Mouse (Mus musculus) macrophage (primary cell): Measurements from ENCODE around the gene Cpd. TPM values are rescaled to one million over a fixed set of nuclear protein-coding genes. Genes with fewer than 3 reads are reported as not detected.
"Not testable (repeated sequence)": the region's sequence is repeated elsewhere in the genome, so short reads cannot be mapped to it uniquely, and the experiment has no call there.

Source experiments
- H3K27ac ChIP-seq: fragments of 350-480 bp; formaldehyde crosslinking; 2 replicates; pipeline ENCODE4 v1.9.0; 2021
- H3K36me3 ChIP-seq: fragments of 350-480 bp; formaldehyde crosslinking; 2 replicates; pipeline ENCODE4 v1.9.0; 2021; ENCODE audit errors: inconsistent target
- H3K4me3 ChIP-seq: fragments of 350-480 bp; formaldehyde crosslinking; 2 replicates; pipeline ENCODE4 v1.9.0; 2021; ENCODE audit errors: inconsistent target
- H3K79me2 ChIP-seq: fragments of 350-480 bp; formaldehyde crosslinking; 2 replicates; pipeline ENCODE4 v1.9.0; 2021; ENCODE audit errors: inconsistent target
- WGBS: methylation state at CpG from one replicate; pipeline ENCODE4 v1.1.7; 2026; ENCODE audit warnings: inconsistent platforms; ENCODE audit not compliant: missing documents; 5-methylcytosine and 5-hydroxymethylcytosine counted together
- polyA plus RNA-seq: library from polyadenylated mRNA; stranded (reverse); fragments of 250-400 nt; gene quantifications from 3 replicates; pipeline ENCODE4 v1.2.4, GENCODE M21; 2018; ENCODE audit warnings: inconsistent platforms

Gene Cpd
- polyA plus RNA-seq, 1 experiment from 2014 or later: 28.7 TPM

DNA sequence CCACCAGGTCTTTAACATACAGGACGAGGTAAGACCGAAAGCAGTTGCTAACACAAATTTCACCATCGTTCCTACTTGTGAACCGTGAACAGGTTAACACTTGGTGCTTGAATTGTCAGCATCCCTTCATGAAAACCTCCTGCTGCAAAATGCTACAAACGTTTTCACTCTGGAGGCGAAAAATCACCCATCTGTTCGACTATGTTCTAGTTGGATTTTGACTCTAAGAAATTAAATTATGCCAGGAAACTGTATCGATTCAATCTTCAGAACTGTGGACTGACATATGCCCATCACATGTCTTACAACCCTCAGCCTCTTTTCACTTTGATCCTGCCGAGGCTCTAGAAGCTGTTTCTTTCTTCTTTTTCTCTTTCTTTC, 21.9 kb downstream of the Cpd start:
- Histone ChIP-seq H3K79me2 (peaks cover 46% of the 10 kb centered on the region), H3K27ac (no peak overlapping the region), H3K4me3 (no peak overlapping the region), H3K36me3 (no peaks in the 10 kb centered on the region)
- 86% methylated on average over 9 of the region's 9 CpGs for WGBS

- peaks cover 51% of the 10 kb centered on the region for H3K79me2 ChIP-seq
- H3K4me3 ChIP-seq: no peak overlapping the region
- no peaks in the 10 kb centered on the region for H3K36me3 ChIP-seq
- 93% methylated on average over 7 of the region's 7 CpGs for WGBS
- H3K27ac ChIP-seq: no peak overlapping the region
These were observed 22.5 kb downstream of the Cpd start for GRCm38 (mm10) chr11:76824238-76824884.

DNA sequence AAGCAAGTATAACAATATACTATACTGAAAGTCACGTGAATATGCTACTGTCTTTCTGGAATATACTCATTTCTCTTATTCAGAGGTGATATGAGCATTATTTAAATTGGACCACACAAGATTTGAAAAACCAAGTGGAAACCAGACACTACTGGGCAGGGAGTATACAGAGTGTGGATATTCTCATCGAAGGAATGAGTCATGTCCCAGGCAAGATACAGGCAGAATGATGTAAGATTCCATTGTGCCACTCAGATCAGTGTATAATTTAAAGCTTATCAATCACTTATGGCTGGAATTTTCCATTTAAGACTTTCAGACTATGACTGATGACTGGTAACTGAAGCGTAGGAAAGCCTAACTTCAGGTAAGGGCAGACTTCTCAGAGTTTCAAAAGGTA, 23.2 kb downstream of the Cpd start:
- H3K27ac ChIP-seq: no peak overlapping the region
- peaks cover 54% of the 10 kb centered on the region for H3K79me2 ChIP-seq
- 92% methylated on average over 3 of the region's 3 CpGs for WGBS
- no peak overlapping the region for H3K4me3 ChIP-seq
- no peaks in the 10 kb centered on the region for H3K36me3 ChIP-seq

DNA sequence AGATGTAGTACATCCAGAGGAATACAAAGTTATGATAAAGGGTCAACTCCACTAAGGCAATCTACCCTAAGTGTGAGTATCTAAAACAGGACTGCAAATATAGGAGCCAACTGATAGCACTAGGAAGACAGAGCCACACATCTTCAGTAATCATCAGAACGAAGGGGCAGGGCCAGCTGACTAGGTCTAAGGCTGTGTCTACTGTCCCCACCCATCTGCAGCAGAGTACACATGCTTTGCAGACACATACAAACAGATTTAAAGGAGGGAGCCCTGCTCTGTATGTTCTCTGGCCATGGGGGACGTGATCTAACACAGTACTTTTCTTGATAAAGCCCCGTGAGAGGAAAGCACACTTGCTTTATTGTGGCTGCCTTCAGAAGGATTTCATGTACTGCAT, 25.5 kb downstream of the Cpd start:
- no peaks in the 10 kb centered on the region for H3K36me3 ChIP-seq
- H3K79me2 ChIP-seq: peaks cover 60% of the 10 kb centered on the region
- no peak overlapping the region for H3K27ac ChIP-seq
- WGBS: 98% methylated on average over 3 of the region's 3 CpGs
- H3K4me3 ChIP-seq: no peak overlapping the region

DNA sequence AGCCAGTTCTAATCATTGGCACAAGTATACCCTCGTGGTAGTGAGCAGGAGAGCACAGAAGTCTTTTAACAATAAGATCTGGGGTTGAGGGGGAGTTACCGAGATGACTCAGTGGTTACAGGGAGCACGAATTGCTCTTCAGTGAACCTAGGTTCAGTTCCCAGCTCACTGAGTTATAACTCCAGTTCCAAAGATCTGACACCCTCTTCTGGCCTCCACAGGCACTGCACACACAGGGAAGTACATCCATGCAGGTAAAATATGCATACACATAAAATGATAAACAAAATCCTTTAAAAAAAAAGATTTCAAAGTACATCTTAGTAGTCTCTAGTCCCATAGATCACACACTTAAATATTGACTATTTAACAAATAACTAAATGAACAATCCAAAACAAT, 29.2 kb downstream of the Cpd start:
- Histone ChIP-seq H3K4me3 (no peak overlapping the region), H3K79me2 (peaks cover 46% of the 10 kb centered on the region), H3K36me3 (no peaks in the 10 kb centered on the region), H3K27ac (no peak overlapping the region)
- WGBS: 98% methylated on average over 3 of the region's 3 CpGs

DNA sequence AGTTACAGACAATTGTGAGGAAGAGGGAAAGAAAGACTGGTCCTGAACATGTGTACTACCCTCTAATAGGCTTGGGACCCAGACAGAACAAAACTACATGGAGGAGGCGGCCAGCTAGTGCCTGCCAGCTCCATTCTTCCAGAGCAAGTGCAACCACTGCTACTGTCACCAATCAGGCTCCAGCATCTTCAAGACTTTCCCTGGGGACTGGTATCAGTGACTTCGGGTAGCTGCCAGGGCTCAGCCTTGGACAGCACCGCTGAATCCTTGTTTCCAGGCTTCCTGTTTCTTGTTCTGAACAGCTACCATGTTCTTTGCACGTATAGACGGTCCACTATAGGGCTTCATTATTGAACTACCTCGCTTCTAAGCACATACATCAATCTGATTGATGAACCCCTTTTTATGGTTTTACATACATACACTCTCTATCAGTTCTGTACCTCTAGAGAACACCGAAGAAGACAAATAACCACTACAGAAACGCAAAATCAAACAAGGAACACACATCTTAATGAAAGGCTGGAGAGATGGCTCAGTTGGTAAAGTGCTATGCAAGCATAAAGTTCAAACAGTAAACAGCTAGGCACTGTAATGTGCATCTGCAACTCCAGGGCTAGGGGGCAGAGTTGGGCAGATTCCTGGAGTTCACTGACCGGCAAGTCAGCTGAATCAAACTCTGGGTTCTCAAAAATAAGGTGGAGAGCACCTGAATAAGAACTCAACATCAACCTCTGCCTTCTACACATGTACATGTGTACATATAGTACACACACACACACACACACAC, 35.9 kb downstream of the Cpd start:
- Histone ChIP-seq H3K36me3 (0 out of 2 replicates have a peak, but pooled peaks cover 8% of the 10 kb centered on the region), H3K27ac (no peak overlapping the region), H3K4me3 (no peak overlapping the region), H3K79me2 (no peaks in the 10 kb centered on the region)
- 97% methylated on average over 9 of the region's 9 CpGs for WGBS

DNA sequence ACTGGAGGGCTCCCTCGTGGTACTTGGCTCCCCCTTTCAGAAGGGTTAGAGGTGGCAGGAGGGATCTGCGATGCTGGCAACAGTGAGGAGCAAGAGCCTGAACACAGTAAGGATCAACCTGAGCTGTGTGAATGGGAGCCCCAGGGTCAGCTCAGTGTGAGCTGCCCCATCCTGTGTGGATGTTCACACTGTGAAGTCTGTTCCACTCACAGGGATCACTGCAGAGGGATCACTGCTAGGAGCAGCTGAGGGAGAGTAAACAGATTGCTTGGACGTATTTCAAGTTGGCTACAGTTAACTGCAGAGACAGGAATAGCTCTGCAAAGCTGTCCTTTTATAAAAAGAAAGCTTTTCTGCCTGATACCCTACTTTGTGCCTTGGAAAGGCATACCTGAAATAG, 37.4 kb downstream of the Cpd start:
- Histone ChIP-seq H3K27ac (no peak overlapping the region), H3K4me3 (no peak overlapping the region), H3K79me2 (no peaks in the 10 kb centered on the region), H3K36me3 (0 out of 2 replicates have a peak, but pooled peaks cover 8% of the 10 kb centered on the region)
- 82% methylated on average over 3 of the region's 3 CpGs for WGBS

DNA sequence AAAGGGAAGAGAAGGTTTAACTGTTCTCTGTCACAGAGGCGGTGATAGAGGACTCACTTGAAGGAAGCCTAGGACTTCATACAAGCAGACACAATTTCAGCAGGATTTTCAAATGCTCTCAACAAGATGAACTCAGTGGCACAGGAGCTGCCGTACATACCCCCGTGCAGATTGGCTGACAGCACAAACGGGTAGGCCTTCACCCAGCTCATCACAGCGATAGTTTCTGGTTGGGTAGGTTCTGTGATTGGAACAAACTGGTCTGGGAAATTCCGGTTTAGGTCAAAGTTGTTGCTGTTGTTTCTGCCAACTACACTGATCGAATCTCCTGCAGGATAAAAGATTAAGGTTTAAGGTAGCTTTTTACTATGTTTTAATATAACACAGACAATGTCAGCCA, 38.3 kb downstream of the Cpd start:
- no peak overlapping the region for H3K4me3 ChIP-seq
- peaks cover 12% of the 10 kb centered on the region; the same call in 1 of the 2 replicates for H3K36me3 ChIP-seq
- 94% methylated on average over 7 of the region's 7 CpGs for WGBS

DNA sequence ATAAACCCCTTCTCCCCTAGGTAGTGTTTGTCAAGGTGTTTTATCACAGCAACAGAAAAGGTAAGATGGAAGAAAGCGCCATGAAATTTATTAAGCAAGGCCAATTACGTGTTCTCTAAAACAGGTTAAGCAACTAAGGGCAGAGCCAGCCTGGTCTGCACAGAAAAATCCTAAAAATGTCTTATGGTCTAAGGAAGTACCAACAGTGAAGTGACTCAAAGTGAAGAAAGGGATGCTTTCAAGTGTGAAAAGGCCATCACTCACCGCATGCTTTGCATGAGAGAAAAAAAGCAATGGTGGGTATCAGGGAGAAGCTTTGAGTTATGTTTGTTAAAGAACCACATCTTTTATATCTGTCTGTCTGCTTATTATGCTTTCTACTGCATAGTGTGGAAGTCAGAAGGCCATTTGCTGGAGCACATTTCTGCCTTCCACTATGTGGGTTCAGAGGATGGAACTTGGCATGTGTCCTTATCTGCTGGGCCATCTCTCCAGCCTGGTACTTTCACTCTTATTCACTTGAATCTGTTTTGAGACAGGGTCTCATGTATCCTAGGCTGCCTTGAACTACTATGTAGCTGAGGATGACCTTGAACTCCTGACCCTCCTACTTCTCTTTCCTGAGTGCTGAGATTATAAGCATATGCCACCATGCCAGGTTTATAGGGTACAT, 39.7 kb downstream of the Cpd start:
- Histone ChIP-seq H3K4me3 (no peak overlapping the region), H3K79me2 (no peaks in the 10 kb centered on the region), H3K36me3 (peaks cover 8% of the 10 kb centered on the region; the same call in 1 of the 2 replicates), H3K27ac (no peak overlapping the region)
- 87% methylated on average over 3 of the region's 3 CpGs for WGBS

More for the DNA sequence above, 38.3 kb downstream of the Cpd start:
- H3K79me2 ChIP-seq: no peaks in the 10 kb centered on the region
- H3K27ac ChIP-seq: no peak overlapping the region

GRCm38 (mm10) chr11:76806026-76806425, 40.8 kb downstream of the Cpd start:
- 86% methylated on average over 4 of the region's 4 CpGs for WGBS
- Histone ChIP-seq H3K27ac (no peak overlapping the region), H3K36me3 (peaks cover 8% of the 10 kb centered on the region; the same call in 1 of the 2 replicates), H3K4me3 (no peak overlapping the region), H3K79me2 (no peaks in the 10 kb centered on the region)

DNA sequence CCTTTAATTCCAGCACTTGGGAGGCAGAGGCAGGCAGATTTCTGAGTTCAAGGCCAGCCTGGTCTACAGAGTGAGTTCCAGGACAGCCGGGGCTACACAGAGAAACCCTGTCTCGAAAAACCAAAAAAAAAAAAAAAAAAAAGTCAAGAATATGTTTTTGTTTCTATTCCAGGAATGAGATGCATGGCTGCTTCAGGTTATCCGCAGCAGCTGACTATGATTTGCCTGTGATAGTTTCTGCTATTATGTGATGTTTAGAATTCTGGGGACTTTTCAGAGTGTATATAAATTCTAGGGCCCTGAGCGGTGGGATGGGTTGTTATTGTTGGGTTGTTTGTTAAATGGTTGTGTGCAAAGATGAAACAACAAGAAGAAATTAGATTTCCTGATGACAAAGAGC, 41.7 kb downstream of the Cpd start:
- H3K79me2 ChIP-seq, H3K27ac ChIP-seq, H3K4me3 ChIP-seq, H3K36me3 ChIP-seq: not testable (repeated sequence)
- WGBS: 94% methylated on average over 2 of the region's 4 CpGs

DNA sequence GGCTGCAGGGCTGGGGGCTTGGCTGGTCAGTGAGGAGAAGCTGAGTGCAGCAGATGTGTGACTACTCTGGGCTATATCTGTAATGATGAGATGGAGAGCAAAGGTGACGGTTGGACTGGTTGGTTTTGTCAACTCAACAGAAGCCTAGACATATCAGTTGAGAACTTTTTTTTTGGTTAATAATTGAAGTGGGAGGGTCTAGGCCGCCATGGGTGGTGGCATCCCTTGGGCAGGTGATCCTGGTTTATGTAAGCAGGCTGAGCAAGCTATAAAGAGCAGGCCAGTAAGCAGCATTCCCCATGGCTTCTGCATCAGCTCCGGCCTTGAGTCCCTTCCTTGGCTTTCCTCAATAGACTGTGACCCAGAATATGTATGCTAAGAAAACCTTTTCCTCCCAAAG, 43.6 kb downstream of the Cpd start:
- H3K36me3 ChIP-seq: peaks cover 3% of the 10 kb centered on the region; the same call in 1 of the 2 replicates
- no peaks in the 10 kb centered on the region for H3K79me2 ChIP-seq
- 98% methylated on average over 3 of the region's 3 CpGs for WGBS
- no peak overlapping the region for H3K27ac ChIP-seq
- no peak overlapping the region for H3K4me3 ChIP-seq

DNA sequence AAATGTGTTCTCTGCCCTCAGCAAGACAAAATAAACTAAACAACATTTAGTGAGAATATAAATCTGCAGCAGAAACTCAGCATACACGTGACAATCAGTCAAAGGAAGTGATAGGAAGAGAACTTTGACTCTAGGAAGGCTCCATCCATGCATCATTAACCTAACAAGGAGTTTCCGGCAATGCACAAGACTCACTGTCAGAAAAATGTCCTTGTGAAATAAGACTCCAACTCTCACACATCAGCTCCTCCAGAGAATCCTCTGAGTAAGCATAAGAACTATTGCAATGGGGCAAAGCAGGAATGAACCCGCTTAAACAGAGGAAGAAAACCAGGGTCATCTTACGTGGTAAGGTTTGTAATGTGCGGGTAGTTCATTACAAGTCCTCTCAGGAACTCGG, 49.6 kb downstream of the Cpd start:
- H3K27ac ChIP-seq: no peak overlapping the region
- H3K4me3 ChIP-seq: no peak overlapping the region
- no peaks in the 10 kb centered on the region for H3K79me2 ChIP-seq
- WGBS: 95% methylated on average over 6 of the region's 6 CpGs
- H3K36me3 ChIP-seq: peaks cover 5% of the 10 kb centered on the region; the same call in 1 of the 2 replicates

DNA sequence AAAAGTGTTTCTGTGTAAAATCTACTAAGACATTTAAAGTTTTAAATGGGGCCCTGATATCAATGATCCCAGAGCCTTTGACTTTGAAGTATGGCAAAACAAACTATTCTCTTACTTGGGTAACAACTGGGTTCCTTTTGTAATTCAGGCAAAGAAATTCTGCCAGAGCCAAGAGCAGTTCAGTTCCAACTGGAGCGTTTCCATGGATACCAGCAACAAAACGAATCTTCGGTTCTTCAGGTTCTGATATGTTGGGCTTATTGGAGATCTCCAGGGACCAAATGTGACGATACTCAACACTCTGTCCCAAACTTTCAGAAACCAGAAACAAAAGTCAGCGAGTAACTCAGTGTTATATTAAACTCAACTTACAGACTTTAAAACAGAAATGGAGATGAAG, 51.5 kb downstream of the Cpd start:
- H3K79me2 ChIP-seq: no peaks in the 10 kb centered on the region
- no peak overlapping the region for H3K4me3 ChIP-seq
- WGBS: 98% methylated on average over 5 of the region's 5 CpGs
- H3K36me3 ChIP-seq: peaks cover 18% of the 10 kb centered on the region; the same call in 1 of the 2 replicates
- no peak overlapping the region for H3K27ac ChIP-seq

DNA sequence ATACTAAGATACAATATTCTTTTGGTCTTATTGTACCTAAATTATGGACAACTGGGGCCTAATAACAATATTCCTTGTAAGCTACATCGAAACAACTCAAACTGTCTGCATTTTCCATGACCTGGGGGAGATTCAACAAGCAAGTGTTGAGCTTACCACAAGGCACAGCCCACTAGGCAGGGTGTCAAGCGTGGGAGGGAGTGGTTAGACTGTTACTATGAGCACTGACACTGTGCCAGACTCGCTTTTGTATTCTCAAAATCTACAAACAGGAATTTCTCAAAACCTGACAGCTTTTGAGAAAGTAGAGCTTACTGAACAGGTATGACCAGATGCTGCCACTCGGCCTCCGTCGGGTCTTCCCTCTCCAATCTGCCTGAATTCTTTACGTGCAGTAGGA, 55.5 kb downstream of the Cpd start:
- Histone ChIP-seq H3K4me3 (no peak overlapping the region), H3K79me2 (no peaks in the 10 kb centered on the region), H3K36me3 (peaks cover 20% of the 10 kb centered on the region; the same call in 1 of the 2 replicates), H3K27ac (no peak overlapping the region)
- 94% methylated on average over 7 of the region's 7 CpGs for WGBS
